Mouse (Mus musculus) intestine, embryonic 14.5 days (tissue): Measurements from ENCODE around the gene Pim2. TPM values are rescaled to one million over a fixed set of nuclear protein-coding genes. Genes with fewer than 3 reads are reported as not detected.
"Not testable (repeated sequence)": the region's sequence is repeated elsewhere in the genome, so short reads cannot be mapped to it uniquely, and the experiment has no call there.

Experiments
- ATAC-seq: fragments of 200-750 bp; cut with Nextera tagmentation; replicated peaks from 2 replicates; pipeline ENCODE4 v1.8.0; 2017; ENCODE audit warnings: low read depth, moderate number of reproducible peaks, moderate TSS enrichment, moderate library complexity; ENCODE audit not compliant: low FRiP score, low TSS enrichment
- DNase-seq: peaks from one replicate; pipeline ENCODE4 v3.0.0-alpha.2; 2018; ENCODE audit warnings: low spot score
- H3K27ac ChIP-seq: fragments of 300-500 bp; sonication (generic); 2 replicates; pipeline ENCODE4 v1.5.1; 2014; ENCODE audit warnings: low read depth, mild to moderate bottlenecking, control low read depth
- H3K27me3 ChIP-seq: fragments of 300-500 bp; sonication (generic); replicated peaks from 2 replicates; pipeline ENCODE4 v1.6.1; 2014; ENCODE audit warnings: low read length, control low read depth; ENCODE audit not compliant: control insufficient read depth, insufficient read depth
- H3K36me3 ChIP-seq: fragments of 300-500 bp; sonication (generic); 2 replicates; pipeline ENCODE4 v1.6.1; 2014; ENCODE audit warnings: low read length, control low read depth; ENCODE audit not compliant: control insufficient read depth, insufficient read depth
- H3K4me1 ChIP-seq: fragments of 300-500 bp; sonication (generic); replicated peaks from 2 replicates; pipeline ENCODE4 v1.6.1; 2014; ENCODE audit warnings: low read length, control low read depth, mixed read lengths; ENCODE audit not compliant: control insufficient read depth, insufficient read depth
- H3K4me2 ChIP-seq: fragments of 300-500 bp; sonication (generic); 2 replicates; pipeline ENCODE4 v1.6.1; 2014; ENCODE audit warnings: low read length
- H3K4me3 ChIP-seq: fragments of 300-500 bp; sonication (generic); 2 replicates; pipeline ENCODE4 v1.5.1; 2014; ENCODE audit warnings: low read depth, low read length, control low read depth, mixed read lengths
- H3K9ac ChIP-seq: fragments of 300-500 bp; sonication (generic); 2 replicates; pipeline ENCODE4 v1.6.1; 2014; ENCODE audit warnings: mild to moderate bottlenecking, low read length
- H3K9me3 ChIP-seq: fragments of 300-500 bp; sonication (generic); 2 replicates; pipeline ENCODE4 v1.6.1; 2016; ENCODE audit warnings: low read length, control low read depth; ENCODE audit not compliant: control insufficient read depth
- WGBS: fragments of 180-500 bp; shearing (Covaris S2); extraction: QIAGEN DNeasy Blood & Tissue Kit; methylation state at CpG from one replicate; pipeline ENCODE4 v1.1.7; 2014; 5-methylcytosine and 5-hydroxymethylcytosine counted together
- polyA plus RNA-seq: library from polyadenylated mRNA; unstranded; fragments of >200 nt; fragmentation: Nextera tagmentation; extraction: Ambion mirVana; gene quantifications from 2 replicates; pipeline ENCODE4 v1.2.1, GENCODE M21; 2014

The Pim2 gene
- polyA plus RNA-seq, 1 experiment from 2014 or later: 7.5 TPM

DNA sequence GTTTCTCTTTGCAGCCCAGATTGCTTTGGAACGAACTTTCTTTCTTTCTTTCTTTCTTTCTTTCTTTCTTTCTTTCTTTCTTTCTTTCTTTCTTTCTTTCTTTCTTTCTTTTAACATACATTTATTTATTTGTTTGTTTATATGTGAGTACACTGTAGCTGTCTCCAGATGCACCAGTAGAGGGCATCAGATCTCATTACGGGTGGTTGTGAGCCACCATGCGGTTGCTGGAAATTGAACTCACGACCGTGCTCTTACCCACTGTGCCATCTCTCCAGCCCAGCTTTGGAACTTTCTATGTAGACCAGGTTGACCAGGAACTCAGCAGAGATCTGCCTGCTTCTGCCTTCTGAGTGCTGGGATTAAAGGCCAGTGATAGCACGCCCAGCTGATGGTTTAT lies 39.9 kb downstream of the Pim2 start:
- not testable (repeated sequence) for H3K27ac ChIP-seq, H3K36me3 ChIP-seq, H3K4me1 ChIP-seq, H3K9me3 ChIP-seq, H3K4me2 ChIP-seq, ATAC-seq, H3K9ac ChIP-seq, DNase-seq, H3K4me3 ChIP-seq
- peaks cover 34% of the 10 kb centered on the region for H3K27me3 ChIP-seq
- WGBS: 72% methylated on average over 6 of the region's 6 CpGs

DNA sequence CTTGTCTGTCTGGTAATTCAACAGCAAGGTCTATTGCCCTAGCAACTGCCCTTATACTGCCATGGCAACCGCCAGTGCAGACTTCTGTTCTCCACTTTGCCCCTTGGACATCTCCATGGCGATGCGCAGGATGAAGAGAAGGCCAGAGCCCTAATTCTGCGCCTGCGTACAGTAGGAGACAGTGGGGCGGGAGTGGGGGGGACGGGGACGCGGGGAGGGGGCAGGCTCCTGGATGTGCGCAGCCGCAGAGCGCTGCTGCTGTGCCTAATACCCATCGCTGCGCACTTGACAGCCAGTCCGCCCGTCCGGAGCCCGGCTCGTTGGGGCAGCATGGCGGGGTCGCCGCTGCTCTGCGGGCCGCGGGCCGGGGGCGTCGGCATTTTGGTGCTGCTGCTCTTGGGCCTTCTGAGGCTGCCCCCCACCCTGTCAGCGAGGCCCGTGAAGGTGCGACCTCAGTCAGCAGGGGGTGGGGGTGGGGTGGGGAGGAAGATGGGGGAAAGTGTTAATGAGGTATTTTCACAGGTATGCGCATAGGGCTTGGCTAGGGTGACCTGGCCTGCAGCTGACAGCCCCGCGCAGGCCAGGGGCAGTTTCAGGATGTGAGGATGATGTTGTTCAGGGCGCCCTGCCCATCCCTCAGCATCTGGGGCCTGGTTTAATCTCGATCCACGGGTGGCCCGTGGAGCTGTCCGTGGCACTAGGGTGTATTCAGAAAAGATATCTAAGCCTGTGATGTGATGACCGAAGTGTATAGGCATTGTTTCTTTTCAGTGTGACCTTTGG lies 41.7 kb downstream of the Pim2 start, which contains the start of gene Pcsk1n:
TSS of gene Pcsk1n (plus strand) at position 222 of the 783 bp plus-strand sequence.
- H3K4me3 ChIP-seq: 0 out of 2 replicates have a peak within 1 kb of the TSS, but pooled peaks have one; percentile 18
- H3K27ac ChIP-seq: no peak within 1 kb of the TSS
- WGBS: 19% methylated on average over 33 of the region's 40 CpGs
- H3K4me1 ChIP-seq: no peaks in the 10 kb centered on the region
- ATAC-seq (no peak), DNase-seq (no peak)
- peak within 1 kb of the TSS; percentile 32; the same call in 1 of the 2 replicates for H3K4me2 ChIP-seq
- H3K27me3 ChIP-seq: peaks cover 51% of the 10 kb centered on the region
- no peaks in the 10 kb centered on the region for H3K36me3 ChIP-seq
- H3K9ac ChIP-seq: no peak within 1 kb of the TSS
- H3K9me3 ChIP-seq: no peaks in the 10 kb centered on the region

DNA sequence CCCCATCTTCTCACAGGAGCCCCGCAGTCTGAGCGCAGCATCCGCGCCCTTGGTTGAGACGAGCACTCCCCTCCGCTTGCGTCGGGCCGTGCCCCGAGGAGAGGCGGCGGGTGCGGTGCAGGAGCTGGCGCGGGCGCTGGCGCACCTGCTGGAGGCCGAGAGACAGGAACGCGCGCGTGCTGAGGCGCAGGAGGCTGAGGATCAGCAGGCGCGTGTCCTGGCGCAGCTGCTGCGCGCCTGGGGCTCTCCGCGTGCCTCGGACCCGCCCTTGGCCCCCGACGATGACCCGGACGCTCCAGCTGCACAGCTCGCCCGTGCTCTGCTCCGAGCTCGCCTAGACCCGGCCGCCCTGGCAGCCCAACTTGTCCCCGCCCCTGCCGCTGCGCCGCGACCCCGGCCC lies 44.0 kb downstream of the Pim2 start:
- ATAC-seq (no peak), DNase-seq (no peak)
- Histone ChIP-seq H3K4me1 (no peaks in the 10 kb centered on the region), H3K9me3 (no peaks in the 10 kb centered on the region), H3K27me3 (peaks cover 62% of the 10 kb centered on the region), H3K4me2 (peak overlapping the region; percentile 34), H3K36me3 (no peaks in the 10 kb centered on the region), H3K27ac (no peak overlapping the region), H3K9ac (no peak overlapping the region), H3K4me3 (peak overlapping the region; percentile 9; the same call in 1 of the 2 replicates)
- 8% methylated on average over 32 of the region's 48 CpGs for WGBS

DNA sequence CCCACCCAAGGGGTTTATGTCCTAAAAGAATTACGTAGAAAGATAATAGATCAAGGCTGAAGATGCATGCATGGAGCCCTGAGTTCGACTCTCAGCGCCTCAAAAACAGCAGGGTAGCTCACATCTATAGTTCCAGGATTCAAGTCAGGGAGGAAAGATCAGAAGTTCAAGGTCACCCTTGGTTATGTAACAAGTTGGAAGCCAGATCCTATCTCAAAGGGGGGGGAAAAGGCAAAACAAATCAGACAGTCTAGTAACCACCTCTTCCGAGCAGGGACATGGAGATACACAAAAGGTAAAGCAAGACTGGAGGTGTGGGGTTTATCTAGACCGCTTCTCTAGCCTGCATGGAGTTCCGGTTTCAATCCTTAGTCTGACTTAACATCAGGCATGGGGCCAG lies 48.2 kb downstream of the Pim2 start:
- H3K4me2 ChIP-seq: no peak overlapping the region
- ATAC-seq (no peak), DNase-seq (no peak)
- WGBS: 67% methylated on average over 6 of the region's 6 CpGs
- no peaks in the 10 kb centered on the region for H3K4me1 ChIP-seq
- H3K4me3 ChIP-seq: no peak overlapping the region
- H3K27ac ChIP-seq: no peak overlapping the region
- H3K36me3 ChIP-seq: no peaks in the 10 kb centered on the region; the same call in 1 of the 2 replicates
- H3K27me3 ChIP-seq: peaks cover 56% of the 10 kb centered on the region
- H3K9me3 ChIP-seq: no peaks in the 10 kb centered on the region
- H3K9ac ChIP-seq: no peak overlapping the region

DNA sequence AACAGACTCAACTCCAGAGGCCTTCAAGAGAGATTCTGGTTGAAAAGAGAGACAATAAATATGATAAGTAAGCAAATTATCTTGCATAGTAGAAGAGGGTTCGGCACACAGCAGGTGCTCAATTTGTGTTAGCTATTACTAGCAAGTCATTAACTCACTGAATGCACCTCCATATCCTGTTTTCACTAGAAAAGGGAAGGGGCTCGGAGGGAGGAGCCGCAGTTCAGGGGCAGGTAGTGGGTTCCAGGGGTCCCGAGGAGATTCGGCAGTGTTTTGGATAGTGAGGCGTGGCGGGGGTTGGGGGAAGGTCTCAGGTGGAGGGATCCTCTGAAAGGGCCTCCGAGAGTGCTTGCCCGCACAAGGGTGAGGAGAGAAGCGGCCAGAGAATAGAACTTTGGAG lies 49.1 kb downstream of the Pim2 start:
- Histone ChIP-seq H3K4me3 (no peak overlapping the region), H3K9me3 (no peaks in the 10 kb centered on the region), H3K4me1 (no peaks in the 10 kb centered on the region), H3K4me2 (no peak overlapping the region), H3K36me3 (no peaks in the 10 kb centered on the region; the same call in 1 of the 2 replicates), H3K27ac (no peak overlapping the region), H3K9ac (no peak overlapping the region), H3K27me3 (peaks cover 47% of the 10 kb centered on the region)
- no peak for DNase-seq
- no peak for ATAC-seq
- 18% methylated on average over 10 of the region's 10 CpGs for WGBS

DNA sequence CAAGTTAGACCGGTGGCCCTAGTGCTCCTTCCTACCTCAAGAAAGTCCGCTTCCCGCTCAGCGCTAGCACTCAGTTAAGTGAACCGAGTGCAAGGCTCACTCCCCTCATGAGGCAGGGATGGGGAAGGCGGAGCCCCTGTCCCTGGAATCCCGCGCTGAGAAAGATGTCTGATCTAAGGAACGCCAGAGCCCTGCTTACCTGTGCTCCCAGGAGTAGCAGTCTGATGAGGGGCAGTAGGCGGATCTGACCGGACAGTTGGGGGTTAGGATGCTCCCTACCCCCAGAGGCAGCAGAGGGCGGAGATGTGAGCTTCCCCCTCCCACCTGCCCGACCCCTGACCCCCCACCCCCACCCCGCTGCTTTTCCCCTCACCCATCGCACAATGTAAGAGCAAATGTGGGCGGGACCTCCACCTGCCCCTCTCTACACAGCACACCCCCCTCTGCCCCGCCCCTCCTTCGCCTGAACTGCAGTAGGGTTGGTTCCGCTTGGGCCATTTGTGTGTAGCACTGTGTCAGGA lies 50.3 kb downstream of the Pim2 start, which contains the start of gene Eras:
TSS of gene Eras (minus strand) at position 338 of the 521 bp plus-strand sequence.
- ATAC-seq (no peak), DNase-seq (no peak)
- Histone ChIP-seq H3K4me3 (no peak within 1 kb of the TSS), H3K9ac (no peak within 1 kb of the TSS), H3K4me2 (no peak within 1 kb of the TSS), H3K27me3 (peaks cover 35% of the 10 kb centered on the region), H3K9me3 (no peaks in the 10 kb centered on the region), H3K4me1 (no peaks in the 10 kb centered on the region), H3K27ac (no peak within 1 kb of the TSS), H3K36me3 (peaks cover 10% of the 10 kb centered on the region; the same call in 1 of the 2 replicates)
- WGBS: 15% methylated on average over 18 of the region's 19 CpGs

Other genes starting within 250 kb of the Pim2 start
- 3.1 and 3.9 TPM in 2 replicates for gene Syp, start 239.8 kb upstream of the Pim2 start, polyA plus RNA-seq
- gene Prickle3, start 221.0 kb upstream of the Pim2 start, polyA plus RNA-seq: 6.5 and 8.2 TPM in 2 replicates
- gene Plp2, start 206.9 kb upstream of the Pim2 start, polyA plus RNA-seq: 238 TPM in 2 replicates
- gene Magix, start 197.0 kb upstream of the Pim2 start, polyA plus RNA-seq: 0.39 and 0.57 TPM in 2 replicates
- 33.6 and 38.0 TPM in 2 replicates for gene Gpkow, start 181.1 kb upstream of the Pim2 start, polyA plus RNA-seq
- gene Wdr45, start 163.9 kb upstream of the Pim2 start, polyA plus RNA-seq: 21.5 and 24.9 TPM in 2 replicates
- 0.42 TPM in 1 of 2 replicates, not detected in the other for gene Gm45208, start 156.0 kb upstream of the Pim2 start, polyA plus RNA-seq
- gene Praf2, start 149.8 kb upstream of the Pim2 start, polyA plus RNA-seq: 81.0 and 81.1 TPM in 2 replicates
- gene Ccdc120, start 127.4 kb upstream of the Pim2 start, polyA plus RNA-seq: 14.1 and 15.4 TPM in 2 replicates
- 18.5 and 19.7 TPM in 2 replicates for gene Tfe3, start 115.7 kb upstream of the Pim2 start, polyA plus RNA-seq
- gene Gripap1, start 88.5 kb upstream of the Pim2 start, polyA plus RNA-seq: 31.3 and 35.8 TPM in 2 replicates
- 1.6 and 2.2 TPM in 2 replicates for gene Kcnd1, start 56.0 kb upstream of the Pim2 start, polyA plus RNA-seq
- gene Otud5, start 36.9 kb upstream of the Pim2 start, polyA plus RNA-seq: 30.4 and 32.1 TPM in 2 replicates
- gene Slc35a2, start 5.8 kb downstream of the Pim2 start, polyA plus RNA-seq: 12.3 and 12.6 TPM in 2 replicates
- 90.5 and 99.5 TPM in 2 replicates for gene Pqbp1, start 21.0 kb downstream of the Pim2 start, polyA plus RNA-seq
- gene Timm17b, start 21.1 kb downstream of the Pim2 start, polyA plus RNA-seq: 150 and 157 TPM in 2 replicates
- gene Gm10491, start 29.6 kb downstream of the Pim2 start, polyA plus RNA-seq: not detected in 2 replicates
- gene Gm10490, start 31.3 kb downstream of the Pim2 start, polyA plus RNA-seq: not detected in 2 replicates
- gene Pcsk1n, start 41.6 kb downstream of the Pim2 start, polyA plus RNA-seq: 10.1 and 13.8 TPM in 2 replicates
- not detected in 2 replicates for gene Eras, start 50.3 kb downstream of the Pim2 start, polyA plus RNA-seq
- 22.4 and 24.3 TPM in 2 replicates for gene Hdac6, start 69.6 kb downstream of the Pim2 start, polyA plus RNA-seq
- 0.43 and 0.80 TPM in 2 replicates for gene Gata1, start 99.8 kb downstream of the Pim2 start, polyA plus RNA-seq
- not detected in 2 replicates for gene Glod5, start 140.2 kb downstream of the Pim2 start, polyA plus RNA-seq
- gene Suv39h1, start 196.5 kb downstream of the Pim2 start, polyA plus RNA-seq: 59.7 and 61.8 TPM in 2 replicates
- 0.35 and 0.51 TPM in 2 replicates for gene Was, start 212.2 kb downstream of the Pim2 start, polyA plus RNA-seq